In genomic region chr7:115217712-115218111, GRCm38 (mm10) we compare ENCODE assay signal across 15 mouse cellular contexts.
A peak's percentile ranks its signal among the peaks of the same experiment; 100 is the strongest.
DNase-seq lines count a peak whose midpoint lies in the region; ATAC-seq and TF ChIP-seq lines count a peak whose summit lies in the region.
"Had no signal": no experiment of that assay in that cellular context is flagged by ENCODE, and none has a peak within 500 bp of the region (broad histone marks: within the 10 kb centered on the region; RNA-seq: fewer than 3 reads in every experiment).

No protein-coding gene starts in this region.

- DNase-seq in embryo, embryonic 10.5 days (ENCODE audit: low spot score), result peak; percentile 26
- no peak for DNase-seq in embryo, embryonic 11 days
- DNase-seq in heart, embryonic 10.5 days (ENCODE audit: low spot score), result no peak
- DNase-seq in heart, adult 2 months, result no peak
- DNase-seq in midbrain, embryonic 11.5 days (ENCODE audit: low spot score, missing footprints), result peak; percentile 90
- peak; percentile 8 to 28 for DNase-seq in thymus, postnatal 36 days
- no peak for DNase-seq in urinary bladder, postnatal 14 days (ENCODE audit: low spot score)
- DNase-seq: cerebellum, adult 9-11 months; gastrocnemius, postnatal 10 days; kidney, adult 18-20 months had no signal

- H3K79me2 ChIP-seq in heart, adult 2 months (replicated peaks; ENCODE audit: control insufficient read depth, insufficient read depth, low read length), result no peaks in the 10 kb centered on the region

- peak overlapping the region; percentile 85 for H3K27ac ChIP-seq in heart, embryonic 10.5 days
- no peak overlapping the region for H3K27ac ChIP-seq in heart, adult 2 months
- H3K27ac ChIP-seq in midbrain, embryonic 11.5 days (ENCODE audit: low read depth, low read length), result no peak overlapping the region
- H3K27ac ChIP-seq in midbrain, embryonic 13.5 days, result no peak overlapping the region
- H3K27ac ChIP-seq: hindbrain, embryonic 15.5 days; liver, embryonic 15.5 days; neural tube, embryonic 13.5 days had no signal

- TF ChIP-seq EP300 in heart, adult 2 months (IDR thresholded peaks at IDR 0.05; ENCODE audit: insufficient read depth, low read depth, low read length), result no peak

- H3K4me1 ChIP-seq in heart, embryonic 10.5 days, result peaks cover 27% of the 10 kb centered on the region
- H3K4me1 ChIP-seq in heart, adult 2 months (ENCODE audit: control insufficient read depth, insufficient read depth, low read length), result peaks cover 3% of the 10 kb centered on the region
- peaks cover 17% of the 10 kb centered on the region for H3K4me1 ChIP-seq in midbrain, embryonic 11.5 days (ENCODE audit: control insufficient read depth, insufficient read depth, low read length)
- H3K4me1 ChIP-seq in midbrain, embryonic 13.5 days (replicated peaks), result peaks cover 27% of the 10 kb centered on the region

- TF ChIP-seq POLR2A in heart, adult 2 months (IDR thresholded peaks at IDR 0.05; ENCODE audit: insufficient read depth, low read depth, low read length), result no peak

- no peak overlapping the region for H3K4me3 ChIP-seq in heart, embryonic 10.5 days
- H3K4me3 ChIP-seq in heart, adult 2 months, result no peak overlapping the region
- no peak overlapping the region for H3K4me3 ChIP-seq in midbrain, embryonic 11.5 days (ENCODE audit: low read depth, low read length)
- no peak overlapping the region for H3K4me3 ChIP-seq in midbrain, embryonic 13.5 days (replicated peaks)

- intact Hi-C loops in heart, adult 2 months (cut with DNase I), result loop anchor here (5.0 to 10.0 kb wide), 2 partner anchors 150 to 627 kb away; no protein-coding TSS in a partner anchor

- no peaks in the 10 kb centered on the region for H3K9me3 ChIP-seq in heart, embryonic 10.5 days
- no peaks in the 10 kb centered on the region for H3K9me3 ChIP-seq in midbrain, embryonic 11.5 days (ENCODE audit: control insufficient read depth, low read length)
- H3K9me3 ChIP-seq in midbrain, embryonic 13.5 days, result no peaks in the 10 kb centered on the region
- H3K9me3 ChIP-seq: G1E; hindbrain, embryonic 15.5 days; liver, embryonic 15.5 days; neural tube, embryonic 13.5 days had no signal

- no peak for TF ChIP-seq CTCF in heart, adult 2 months (IDR thresholded peaks at IDR 0.05)

- no peak overlapping the region for H3K4me2 ChIP-seq in midbrain, embryonic 11.5 days
- no peak overlapping the region for H3K4me2 ChIP-seq in midbrain, embryonic 13.5 days (replicated peaks)

- H3K36me3 ChIP-seq in heart, embryonic 10.5 days, result no peaks in the 10 kb centered on the region
- H3K36me3 ChIP-seq in heart, adult 2 months (ENCODE audit: control insufficient read depth, insufficient read depth, low read length), result no peaks in the 10 kb centered on the region
- H3K36me3 ChIP-seq in midbrain, embryonic 11.5 days (ENCODE audit: control insufficient read depth, insufficient read depth, low read length), result no peaks in the 10 kb centered on the region
- H3K36me3 ChIP-seq in midbrain, embryonic 13.5 days, result no peaks in the 10 kb centered on the region
- H3K36me3 ChIP-seq: G1E; hindbrain, embryonic 15.5 days; liver, embryonic 15.5 days; neural tube, embryonic 13.5 days had no signal

- H3K27me3 ChIP-seq in heart, embryonic 10.5 days (ENCODE audit: insufficient read depth, poor library complexity, severe bottlenecking), result no peaks in the 10 kb centered on the region; the same call in 1 of the 2 replicates
- no peaks in the 10 kb centered on the region for H3K27me3 ChIP-seq in heart, adult 2 months (ENCODE audit: control insufficient read depth, insufficient read depth, low read length)
- no peaks in the 10 kb centered on the region for H3K27me3 ChIP-seq in midbrain, embryonic 11.5 days (ENCODE audit: control insufficient read depth, insufficient read depth, low read length)
- 0 out of 2 replicates have a peak, but pooled peaks cover 21% of the 10 kb centered on the region for H3K27me3 ChIP-seq in midbrain, embryonic 13.5 days
- H3K27me3 ChIP-seq: liver, embryonic 15.5 days had no signal

- no peak overlapping the region for H3K9ac ChIP-seq in heart, adult 2 months (ENCODE audit: low read depth, low read length)
- H3K9ac ChIP-seq in midbrain, embryonic 11.5 days (ENCODE audit: low read length), result no peak overlapping the region
- no peak overlapping the region for H3K9ac ChIP-seq in midbrain, embryonic 13.5 days (replicated peaks)
- H3K9ac ChIP-seq: hindbrain, embryonic 15.5 days; liver, embryonic 15.5 days had no signal

- WGBS in heart, embryonic 10.5 days, result 49% methylated on average over 6 of the region's 6 CpGs
- 64% methylated on average over 6 of the region's 6 CpGs for WGBS in heart, adult 2 months
- WGBS in midbrain, embryonic 11.5 days, result 36% methylated on average over 6 of the region's 6 CpGs
- 31% methylated on average over 6 of the region's 6 CpGs for WGBS in midbrain, embryonic 13.5 days

- ATAC-seq in midbrain, embryonic 11.5 days (ENCODE audit: low FRiP score), result no peak
- no peak for ATAC-seq in midbrain, embryonic 13.5 days

Comparison
In these comparisons a context has a peak if more than half of its experiments do, and no peak if none do; other contexts are left out.
1. DNase-seq: peak in embryo, embryonic 10.5 days (single experiment), midbrain, embryonic 11.5 days (single experiment) and thymus, postnatal 36 days (2 of 2); none in embryo, embryonic 11 days (single experiment), heart, embryonic 10.5 days (single experiment), heart, adult 2 months (0 of 2) and urinary bladder, postnatal 14 days (single experiment).